In genomic region chr4:156203413-156204131, GRCm38 (mm10) we compare ENCODE assay signal across 8 mouse cellular contexts. TPM values are rescaled to one million over a fixed set of nuclear protein-coding genes. Genes with fewer than 3 reads are reported as not detected.
DNase-seq lines count a peak whose midpoint lies in the region; ATAC-seq and TF ChIP-seq lines count a peak whose summit lies in the region.

No protein-coding gene starts in this region.

- peak overlapping the region; percentile 79 for H3K4me3 ChIP-seq in spleen, adult 2 months (ENCODE audit: extremely low read depth, insufficient read depth, insufficient read length)
- H3K4me3 ChIP-seq in heart, embryonic 16.5 days (ENCODE audit: low read length) = peak overlapping the region; percentile 81
- peak overlapping the region; percentile 54 for H3K4me3 ChIP-seq in limb, embryonic 15.5 days
- H3K4me3 ChIP-seq in neural tube, embryonic 14.5 days (ENCODE audit: low read depth, low read length) = peak overlapping the region; percentile 57

- H3K36me3 ChIP-seq in spleen, adult 2 months (ENCODE audit: control insufficient read depth, insufficient read depth, low read length) = no peaks in the 10 kb centered on the region
- peaks cover 9% of the 10 kb centered on the region; the same call in 1 of the 2 replicates for H3K36me3 ChIP-seq in heart, embryonic 16.5 days (ENCODE audit: control insufficient read depth, insufficient read depth)
- H3K36me3 ChIP-seq in limb, embryonic 15.5 days = no peaks in the 10 kb centered on the region
- H3K36me3 ChIP-seq in neural tube, embryonic 14.5 days (ENCODE audit: control insufficient read depth, insufficient read depth, low read length) = no peaks in the 10 kb centered on the region

- peak overlapping the region; percentile 88 for H3K27ac ChIP-seq in spleen, adult 2 months (ENCODE audit: insufficient read depth, low read length)
- peak overlapping the region; percentile 85 for H3K27ac ChIP-seq in heart, embryonic 16.5 days (ENCODE audit: low read length)
- peak overlapping the region; percentile 54 for H3K27ac ChIP-seq in limb, embryonic 15.5 days
- H3K27ac ChIP-seq in neural tube, embryonic 14.5 days (ENCODE audit: low read depth, low read length) = peak overlapping the region; percentile 58; the same call in 1 of the 2 replicates

- ATAC-seq in heart, embryonic 16.5 days (replicated peaks; ENCODE audit: extremely low read depth, insufficient read depth, low FRiP score) = peak; percentile 49
- ATAC-seq in limb, embryonic 15.5 days (ENCODE audit: insufficient number of reproducible peaks, low FRiP score, low TSS enrichment, low read depth) = peak; percentile 25; the same call in 1 of the 2 replicates
- peak; percentile 58 for ATAC-seq in neural tube, embryonic 14.5 days (ENCODE audit: low read depth)

- no peaks in the 10 kb centered on the region; the same call in 1 of the 2 replicates for H3K9me3 ChIP-seq in heart, embryonic 16.5 days (replicated peaks; ENCODE audit: control insufficient read depth, low read length)
- H3K9me3 ChIP-seq in limb, embryonic 15.5 days = no peaks in the 10 kb centered on the region
- H3K9me3 ChIP-seq in neural tube, embryonic 14.5 days (ENCODE audit: control insufficient read depth, low read length) = no peaks in the 10 kb centered on the region

- no peak for DNase-seq in spleen, adult 2 months (ENCODE audit: low read depth in 1 of 2, low spot score in 2 of 2)
- DNase-seq in spleen, adult 18-20 months = no peak
- DNase-seq in cerebellum, postnatal 14 days = peak; percentile 32 to 46
- no peak for DNase-seq in frontal cortex, adult 2 months (ENCODE audit: extremely low spot score in 1 of 2, low spot score in 1 of 2)
- DNase-seq in left cerebral cortex, adult 9 months (ENCODE audit: low spot score in 2 of 2) = no peak

- peak overlapping the region; percentile 98 for H3K4me2 ChIP-seq in heart, embryonic 16.5 days (ENCODE audit: low read depth, low read length)
- H3K4me2 ChIP-seq in limb, embryonic 15.5 days = peak overlapping the region; percentile 96
- H3K4me2 ChIP-seq in neural tube, embryonic 14.5 days (ENCODE audit: low read depth, low read length) = peak overlapping the region; percentile 94

- WGBS in spleen, adult 2 months = under 1% methylated on average over 48 of the region's 49 CpGs
- WGBS in heart, embryonic 16.5 days = under 1% methylated on average over 49 of the region's 49 CpGs
- under 1% methylated on average over 49 of the region's 49 CpGs for WGBS in limb, embryonic 15.5 days
- 0% methylated on average over 49 of the region's 49 CpGs for WGBS in neural tube, embryonic 14.5 days

- no peak for TF ChIP-seq CTCF in spleen, adult 2 months (IDR thresholded peaks at IDR 0.05; ENCODE audit: extremely low read depth, insufficient read depth, insufficient read length, insufficient replicate concordance)

- H3K9ac ChIP-seq in heart, embryonic 16.5 days (ENCODE audit: low read length) = peak overlapping the region; percentile 83
- H3K9ac ChIP-seq in limb, embryonic 15.5 days = peak overlapping the region; percentile 47
- peak overlapping the region; percentile 58 for H3K9ac ChIP-seq in neural tube, embryonic 14.5 days (replicated peaks; ENCODE audit: low read depth, low read length)

- no peak for TF ChIP-seq POLR2A in spleen, adult 2 months (IDR thresholded peaks at IDR 0.05; ENCODE audit: low read depth, low read length)

- H3K27me3 ChIP-seq in spleen, adult 2 months (ENCODE audit: control insufficient read depth, insufficient read depth, low read length) = no peaks in the 10 kb centered on the region
- H3K27me3 ChIP-seq in heart, embryonic 16.5 days (ENCODE audit: control insufficient read depth, insufficient read depth, low read length) = peaks cover 3% of the 10 kb centered on the region
- H3K27me3 ChIP-seq in limb, embryonic 15.5 days = peaks cover 32% of the 10 kb centered on the region
- no peaks in the 10 kb centered on the region; the same call in 1 of the 2 replicates for H3K27me3 ChIP-seq in neural tube, embryonic 14.5 days (ENCODE audit: control insufficient read depth, insufficient read depth, low read length)

- H3K4me1 ChIP-seq in spleen, adult 2 months (ENCODE audit: control insufficient read depth, insufficient read depth, insufficient read length) = peaks cover 5% of the 10 kb centered on the region; the same call in 1 of the 2 replicates
- peaks cover 24% of the 10 kb centered on the region for H3K4me1 ChIP-seq in heart, embryonic 16.5 days (ENCODE audit: control insufficient read depth, insufficient read depth, low read length)
- H3K4me1 ChIP-seq in limb, embryonic 15.5 days = peaks cover 26% of the 10 kb centered on the region
- H3K4me1 ChIP-seq in neural tube, embryonic 14.5 days (ENCODE audit: control insufficient read depth, insufficient read depth, low read length) = peaks cover 7% of the 10 kb centered on the region; the same call in 1 of the 2 replicates

RNA-seq across cellular contexts. Expression of gene AW011738, which starts 0.5 kb away (rescaled TPM):
- 10.6 TPM in 2 replicates for polyA plus RNA-seq in spleen, adult 2 months (2012; rRNA removed)
- polyA plus RNA-seq in heart, embryonic 16.5 days (2015; fragmentation: Nextera tagmentation; extraction: Ambion mirVana) = 4.2 and 5.6 TPM in 2 replicates
- 3.1 and 4.4 TPM in 2 replicates for polyA plus RNA-seq in limb, embryonic 15.5 days (2015; fragmentation: Nextera tagmentation; extraction: Ambion mirVana)
- polyA plus RNA-seq in neural tube, embryonic 14.5 days (2014; fragmentation: Nextera tagmentation; extraction: Ambion mirVana) = 1.8 TPM in 2 replicates
- polyA plus RNA-seq in frontal cortex, adult 2 months (2012; rRNA removed) = 5.2 and 5.4 TPM in 2 replicates

RNA-seq across cellular contexts. Expression of gene Isg15, which starts 3.0 kb away (rescaled TPM):
- 25.2 and 32.2 TPM in 2 replicates for polyA plus RNA-seq in spleen, adult 2 months (2012; rRNA removed)
- polyA plus RNA-seq in heart, embryonic 16.5 days (2015; fragmentation: Nextera tagmentation; extraction: Ambion mirVana) = 5.0 and 9.1 TPM in 2 replicates
- 3.4 and 3.6 TPM in 2 replicates for polyA plus RNA-seq in limb, embryonic 15.5 days (2015; fragmentation: Nextera tagmentation; extraction: Ambion mirVana)
- polyA plus RNA-seq in neural tube, embryonic 14.5 days (2014; fragmentation: Nextera tagmentation; extraction: Ambion mirVana) = 0.50 and 1.2 TPM in 2 replicates
- polyA plus RNA-seq in frontal cortex, adult 2 months (2012; rRNA removed) = 8.9 and 10.4 TPM in 2 replicates

RNA-seq across cellular contexts. Expression of gene Agrn, which starts 6.3 kb away (rescaled TPM):
- 21.2 and 23.8 TPM in 2 replicates for polyA plus RNA-seq in spleen, adult 2 months (2012; rRNA removed)
- polyA plus RNA-seq in heart, embryonic 16.5 days (2015; fragmentation: Nextera tagmentation; extraction: Ambion mirVana) = 34.4 and 48.5 TPM in 2 replicates
- polyA plus RNA-seq in limb, embryonic 15.5 days (2015; fragmentation: Nextera tagmentation; extraction: Ambion mirVana) = 53.8 and 67.1 TPM in 2 replicates
- polyA plus RNA-seq in neural tube, embryonic 14.5 days (2014; fragmentation: Nextera tagmentation; extraction: Ambion mirVana) = 100 and 136 TPM in 2 replicates
- 198 and 200 TPM in 2 replicates for polyA plus RNA-seq in frontal cortex, adult 2 months (2012; rRNA removed)

RNA-seq across cellular contexts. Expression of gene Perm1, which starts 12.1 kb away (rescaled TPM):
- polyA plus RNA-seq in spleen, adult 2 months (2012; rRNA removed) = 0.87 and 1.0 TPM in 2 replicates
- 16.3 and 16.8 TPM in 2 replicates for polyA plus RNA-seq in heart, embryonic 16.5 days (2015; fragmentation: Nextera tagmentation; extraction: Ambion mirVana)
- 4.7 and 6.7 TPM in 2 replicates for polyA plus RNA-seq in limb, embryonic 15.5 days (2015; fragmentation: Nextera tagmentation; extraction: Ambion mirVana)
- 2.2 and 2.9 TPM in 2 replicates for polyA plus RNA-seq in neural tube, embryonic 14.5 days (2014; fragmentation: Nextera tagmentation; extraction: Ambion mirVana)
- polyA plus RNA-seq in frontal cortex, adult 2 months (2012; rRNA removed) = 0.92 and 0.96 TPM in 2 replicates

RNA-seq across cellular contexts. Expression of gene Plekhn1, which starts 31.1 kb away (rescaled TPM):
- polyA plus RNA-seq in spleen, adult 2 months (2012; rRNA removed) = 54.7 and 62.7 TPM in 2 replicates
- polyA plus RNA-seq in heart, embryonic 16.5 days (2015; fragmentation: Nextera tagmentation; extraction: Ambion mirVana) = 13.8 and 17.5 TPM in 2 replicates
- 44.6 and 45.5 TPM in 2 replicates for polyA plus RNA-seq in limb, embryonic 15.5 days (2015; fragmentation: Nextera tagmentation; extraction: Ambion mirVana)
- polyA plus RNA-seq in neural tube, embryonic 14.5 days (2014; fragmentation: Nextera tagmentation; extraction: Ambion mirVana) = 30.7 and 31.6 TPM in 2 replicates
- polyA plus RNA-seq in frontal cortex, adult 2 months (2012; rRNA removed) = 79.0 and 85.8 TPM in 2 replicates

Comparison
In these comparisons a context has a peak if more than half of its experiments do, and no peak if none do; other contexts are left out.
1. DNase-seq: peak in cerebellum, postnatal 14 days (2 of 2); none in spleen, adult 2 months (0 of 2), spleen, adult 18-20 months (0 of 2), frontal cortex, adult 2 months (0 of 2) and left cerebral cortex, adult 9 months (0 of 2).
2. Peak in every context shown above with its lines, with median percentiles within 50 percentile points of each other: H3K27ac ChIP-seq, H3K4me3 ChIP-seq, ATAC-seq, H3K4me2 ChIP-seq and H3K9ac ChIP-seq.